Mouse (Mus musculus): ENCODE results near the gene Itgb4.

DNA sequence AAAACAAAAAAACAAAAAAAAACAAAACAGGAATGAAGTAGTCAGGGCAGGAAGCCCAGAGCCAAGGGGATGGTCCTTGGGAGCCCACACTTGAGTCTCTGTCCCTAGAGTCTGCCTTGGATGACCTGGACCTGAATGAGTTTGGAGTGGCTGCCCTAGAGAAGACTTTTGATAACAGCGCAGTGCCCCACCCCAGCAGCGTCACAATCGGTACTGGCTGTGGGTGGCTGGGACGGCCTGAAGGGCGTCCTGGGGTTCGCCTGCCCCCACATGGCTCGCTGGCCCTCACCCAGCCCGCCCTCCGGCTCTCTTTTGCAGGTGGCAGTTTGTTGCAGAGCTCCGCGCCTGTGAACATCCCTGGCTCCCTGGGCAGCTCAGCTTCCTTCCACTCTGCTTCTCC is 81.4 kb downstream of the Itgb4 start:
- TF ChIP-seq CTCF (IDR thresholded peaks at IDR 0.05; ENCODE audit: borderline replicate concordance, insufficient read depth, low read depth, low read length) (no peak), POLR2A (IDR thresholded peaks at IDR 0.05; ENCODE audit: borderline replicate concordance, insufficient read depth, low read length) (no peak)

Measured in cerebellum, adult 2 months (tissue).